Mouse (Mus musculus) ovary, postnatal 14 days (tissue): ENCODE results near the gene Rbm17.

Source experiments
- DNase-seq: peaks from one replicate; pipeline ENCODE4 v3.0.0; 2022; ENCODE audit warnings: low spot score

The Rbm17 gene

DNA sequence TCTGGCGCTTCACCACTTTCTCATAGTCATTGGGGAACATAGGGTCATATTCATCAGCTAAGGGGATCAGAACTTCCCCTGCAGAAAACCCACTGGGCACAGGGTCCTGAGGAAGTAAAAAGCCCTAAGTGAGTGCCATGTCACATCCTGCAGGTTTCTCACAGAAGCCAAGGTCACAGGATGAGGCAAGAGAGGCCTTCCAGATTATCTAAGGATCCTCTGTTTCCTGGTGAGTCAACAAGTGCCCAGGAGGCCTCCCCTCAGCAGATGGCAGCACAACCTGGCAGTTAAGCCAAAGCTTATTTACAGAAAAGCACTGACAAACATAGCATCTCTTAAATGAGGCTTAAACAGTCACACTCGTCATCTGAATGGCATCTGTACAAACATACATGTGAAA, 7.3 kb downstream of the Rbm17 start:
- DNase-seq, result no peak

DNA sequence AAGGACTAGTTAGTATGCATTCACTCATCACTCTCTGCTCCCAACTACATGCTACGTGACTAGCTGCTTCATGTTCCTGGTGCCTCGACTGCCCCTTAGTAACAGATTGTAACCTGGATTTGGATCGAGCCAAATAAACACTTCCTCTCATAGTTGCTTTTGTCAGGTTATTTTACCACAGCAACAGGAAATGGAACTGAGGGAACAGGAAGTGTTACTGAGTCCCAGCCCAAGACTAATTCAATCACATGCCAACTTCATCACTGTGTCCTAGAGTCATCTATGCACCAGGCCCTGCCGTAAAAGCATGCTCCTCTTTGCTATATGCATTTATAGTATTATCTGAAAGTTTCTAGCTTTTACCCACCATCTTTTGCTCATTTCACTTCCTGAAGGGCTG, 16.0 kb downstream of the Rbm17 start:
- DNase-seq, result no peak

DNA sequence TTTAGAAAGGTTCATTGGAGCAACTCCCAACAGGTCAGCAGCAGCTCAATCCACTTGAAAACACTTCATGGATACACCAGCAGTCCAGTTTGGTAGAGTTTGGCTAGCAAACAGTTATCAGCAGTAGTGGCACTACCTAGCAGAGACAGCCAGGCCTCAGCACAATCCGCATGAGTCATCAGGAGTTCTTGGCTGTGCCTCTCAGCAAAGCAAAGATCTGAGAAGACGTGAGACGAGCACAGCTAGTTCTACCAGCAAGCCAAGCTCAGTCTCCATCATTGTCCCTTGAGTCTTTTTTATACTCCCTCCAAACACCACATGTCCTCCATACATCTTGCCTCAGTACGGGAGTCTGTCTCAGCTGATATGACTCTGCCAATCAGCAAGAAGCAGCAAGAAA, 24.6 kb downstream of the Rbm17 start:
- DNase-seq, result no peak

DNA sequence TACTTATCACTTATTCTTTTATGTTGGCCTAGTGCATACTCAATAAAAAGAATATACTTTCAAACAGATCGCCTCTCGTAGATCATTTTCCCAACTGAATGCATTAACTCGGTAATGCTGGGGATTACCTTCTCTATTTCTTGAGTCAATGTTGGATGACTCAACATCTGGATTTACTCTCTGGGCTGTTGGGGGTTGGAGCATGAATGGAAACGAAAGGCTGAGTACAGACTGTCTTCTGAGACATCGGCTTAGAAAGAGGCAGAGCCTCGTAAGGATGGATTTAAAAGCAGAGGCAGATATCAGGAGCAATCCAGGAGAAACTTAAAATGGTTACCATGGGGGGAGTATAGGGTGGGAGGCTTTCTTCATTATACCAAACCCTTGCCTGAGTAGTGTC, 25.8 kb downstream of the Rbm17 start:
- no peak for DNase-seq

DNA sequence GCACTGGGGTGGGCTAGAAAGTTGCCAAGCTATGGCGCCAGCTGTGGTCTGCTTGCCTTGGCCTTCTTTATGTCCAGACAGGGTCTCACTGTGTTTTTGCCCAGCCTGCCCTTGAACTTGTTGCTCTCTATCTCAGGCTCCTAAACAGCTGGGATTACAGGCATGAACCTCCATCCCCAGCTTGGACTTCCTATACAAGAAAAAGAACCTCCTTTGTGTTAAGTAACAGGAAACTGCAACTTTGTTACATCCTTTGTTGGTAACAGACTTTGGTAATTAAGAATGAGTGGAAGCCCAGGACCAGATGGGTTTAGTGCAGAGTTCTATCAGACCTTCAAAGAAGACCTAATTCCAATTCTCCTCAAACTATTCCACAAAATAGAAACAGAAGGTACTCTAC, 30.3 kb downstream of the Rbm17 start:
- DNase-seq, result no peak

DNA sequence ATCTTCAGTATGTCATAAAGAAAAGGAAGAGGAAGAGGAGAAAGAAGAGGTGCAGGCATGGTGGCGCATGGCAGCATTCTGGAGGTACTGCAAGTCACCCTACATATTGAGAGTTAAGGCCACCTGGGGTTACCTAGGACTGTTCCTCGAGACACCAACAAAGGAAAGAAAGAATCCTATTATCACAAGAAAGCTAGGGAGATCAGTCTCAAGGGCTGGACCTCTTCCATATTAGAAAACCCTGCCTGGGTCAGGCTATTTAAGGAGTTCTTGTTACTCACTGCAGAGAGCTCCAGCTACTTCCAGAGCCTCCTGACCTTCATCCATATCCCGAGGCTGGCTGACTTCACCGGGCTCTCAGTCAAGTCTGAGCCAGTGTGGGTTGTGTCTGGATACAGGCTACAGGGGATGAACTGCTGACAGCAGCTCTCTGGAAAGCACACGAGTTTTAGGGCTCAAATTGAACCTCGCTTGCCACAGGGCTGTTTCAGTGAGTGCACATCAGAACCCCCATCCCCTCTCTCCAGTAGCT, 32.9 kb downstream of the Rbm17 start:
- DNase-seq, result no peak

DNA sequence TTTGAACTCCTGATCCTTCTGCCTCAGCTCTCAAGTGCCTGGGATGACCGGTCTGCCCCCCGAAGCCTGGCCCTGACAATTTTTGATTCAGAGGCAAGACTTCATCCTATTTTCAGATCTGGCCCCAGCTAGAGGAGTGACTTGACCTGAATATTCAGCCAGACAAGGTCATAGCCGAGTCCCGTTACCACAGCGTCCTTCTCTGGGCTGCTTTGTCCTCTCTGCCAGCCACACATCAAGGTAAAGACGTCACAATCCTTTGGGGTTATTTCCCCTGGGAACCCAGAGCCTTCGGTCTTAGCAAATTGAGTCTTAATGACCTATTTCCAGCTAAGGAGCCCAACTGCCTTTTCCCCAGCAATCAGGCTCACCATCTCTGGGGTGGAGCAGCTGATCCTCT, 35.5 kb downstream of the Rbm17 start:
- no peak for DNase-seq

DNA sequence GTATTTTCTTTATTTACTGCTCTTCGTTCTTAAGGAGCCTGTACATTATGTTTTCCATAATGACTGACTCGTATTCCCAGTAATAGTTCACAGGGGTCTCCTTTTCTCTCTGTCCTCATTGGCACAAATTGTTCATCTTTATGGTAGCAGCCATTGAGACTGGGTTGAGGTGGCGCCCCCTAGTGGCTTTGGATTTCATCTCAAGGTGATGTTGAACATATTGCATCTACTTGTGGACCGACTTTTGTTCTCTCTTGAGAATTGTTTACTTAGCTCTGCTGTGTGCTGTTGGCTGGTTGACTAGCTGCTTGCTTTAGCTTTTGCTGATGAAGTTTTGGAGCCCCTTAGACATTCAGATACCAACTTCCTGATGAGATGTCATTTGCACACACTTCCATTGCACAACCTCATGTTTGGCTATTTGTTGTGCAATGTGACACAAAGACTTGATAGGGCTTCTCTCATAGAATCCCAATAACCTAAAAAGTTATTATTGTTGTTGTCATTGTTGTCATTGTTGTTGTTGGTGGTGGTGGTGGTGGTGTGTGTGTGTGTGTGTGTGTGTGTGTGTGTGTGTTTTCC, 36.1 kb downstream of the Rbm17 start:
- DNase-seq, result peak; percentile 25

DNA sequence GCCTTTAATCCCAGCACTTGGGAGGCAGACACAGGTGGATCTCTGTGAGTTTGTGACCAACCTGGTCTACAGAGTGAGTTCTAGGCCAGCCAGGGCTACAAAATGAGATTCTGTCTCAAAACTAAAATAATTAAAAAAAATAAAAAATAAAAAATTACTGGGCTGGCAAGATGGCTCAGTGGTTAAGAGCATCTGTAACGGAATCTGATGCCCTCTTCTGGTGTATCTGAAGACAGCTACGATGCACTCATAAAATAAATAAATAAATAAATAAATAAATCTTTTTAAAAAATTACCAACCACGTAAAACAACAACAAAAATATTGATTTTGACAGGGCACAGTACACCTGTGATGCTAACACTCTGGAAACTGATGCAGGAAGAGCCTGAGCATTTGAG, 37.1 kb downstream of the Rbm17 start:
- DNase-seq, result no peak

DNA sequence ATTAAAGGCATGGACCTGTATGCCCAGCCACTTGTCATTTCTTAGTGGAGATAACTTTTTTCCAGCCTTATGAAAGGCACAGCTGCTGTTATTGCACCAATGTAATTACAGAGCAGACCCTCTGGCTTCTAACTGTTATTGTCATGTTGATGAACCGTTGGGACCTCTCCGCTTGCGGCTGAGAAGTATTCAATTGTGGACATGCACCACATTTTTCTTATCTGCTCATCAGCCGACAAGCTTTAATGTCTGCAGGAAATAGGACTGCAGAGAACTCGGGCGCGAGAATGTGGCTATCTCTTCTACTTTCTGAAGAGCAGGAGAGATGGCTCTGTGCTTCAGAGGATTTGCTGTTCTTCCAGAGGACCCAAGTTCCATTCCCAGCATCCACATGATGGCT, 37.7 kb downstream of the Rbm17 start:
- no peak for DNase-seq

DNA sequence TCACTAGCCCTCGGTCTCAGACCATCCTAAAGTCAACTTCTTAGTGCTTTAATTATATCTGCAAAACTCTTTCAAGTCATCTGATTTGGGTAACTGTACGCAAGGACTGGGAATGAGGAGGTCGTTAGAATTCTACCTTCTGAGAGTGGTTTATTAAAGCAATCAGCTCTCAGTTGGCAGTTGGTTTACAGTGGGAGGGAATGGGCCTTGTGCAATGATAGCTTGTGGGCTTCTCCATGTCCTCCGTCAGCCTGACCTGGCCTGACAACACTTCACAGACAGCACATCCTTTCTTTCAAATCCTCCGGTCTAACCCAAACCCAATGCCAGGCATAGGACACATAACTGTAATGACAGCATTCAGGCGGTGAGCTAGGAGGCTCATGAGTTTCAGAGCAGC, 39.2 kb downstream of the Rbm17 start:
- DNase-seq, result no peak

DNA sequence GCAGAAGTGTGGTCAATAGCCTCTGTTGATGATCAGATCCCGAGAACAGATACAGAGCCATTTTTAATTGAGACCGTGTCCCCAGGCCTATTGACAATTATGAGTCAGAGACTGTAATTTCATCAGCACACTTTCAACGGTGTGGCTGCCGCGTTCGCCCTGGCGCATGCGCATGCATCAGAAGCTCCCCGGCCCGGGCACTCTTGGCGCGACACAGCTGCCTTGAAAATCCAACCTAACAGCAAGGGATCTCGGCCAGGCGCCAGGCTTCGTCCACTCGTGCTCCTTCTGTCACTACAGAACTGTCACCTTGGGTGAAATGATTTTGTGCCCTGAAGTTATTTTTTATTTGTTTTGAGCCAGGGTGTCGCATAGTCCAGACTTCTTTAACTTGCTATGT, 40.7 kb downstream of the Rbm17 start:
- no peak for DNase-seq

DNA sequence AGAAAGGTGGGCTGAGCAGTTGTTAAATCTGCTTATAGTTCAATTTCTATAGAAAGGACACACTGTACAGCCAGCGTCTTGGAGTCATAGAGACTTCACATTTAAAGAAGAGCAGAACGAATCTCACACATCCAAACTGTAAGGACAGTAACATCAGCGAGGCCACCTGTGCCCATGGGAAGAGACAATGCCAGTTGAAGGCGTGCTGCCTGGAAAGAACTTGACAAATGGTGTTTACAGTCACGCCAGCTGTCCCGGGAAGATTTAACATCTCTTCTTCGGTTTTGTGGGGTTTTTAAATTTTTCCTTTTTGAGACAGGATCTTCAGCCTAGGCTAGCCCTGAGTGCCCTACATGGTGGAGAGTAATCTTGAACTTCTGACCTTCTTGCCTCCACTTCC, 45.3 kb downstream of the Rbm17 start:
- no peak for DNase-seq

DNA sequence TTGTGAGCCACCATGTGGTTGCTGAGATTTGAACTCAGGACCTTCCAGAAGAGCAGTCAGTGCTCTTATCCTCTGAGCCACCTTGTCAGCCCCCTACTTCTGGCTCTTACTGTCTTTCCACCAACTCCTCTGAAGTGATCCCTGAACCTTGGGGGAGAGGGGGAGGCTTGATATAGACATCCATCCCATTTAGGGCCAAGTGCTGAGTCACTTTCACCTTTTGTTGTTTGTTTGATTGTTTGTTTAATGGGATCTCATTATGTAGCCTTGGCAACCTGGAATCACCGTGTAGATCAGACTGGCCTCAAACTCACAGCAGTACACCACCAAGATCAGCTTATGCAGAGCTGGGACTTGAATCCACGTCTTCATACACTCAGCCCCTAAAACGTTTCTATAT, 46.7 kb downstream of the Rbm17 start:
- DNase-seq, result no peak

DNA sequence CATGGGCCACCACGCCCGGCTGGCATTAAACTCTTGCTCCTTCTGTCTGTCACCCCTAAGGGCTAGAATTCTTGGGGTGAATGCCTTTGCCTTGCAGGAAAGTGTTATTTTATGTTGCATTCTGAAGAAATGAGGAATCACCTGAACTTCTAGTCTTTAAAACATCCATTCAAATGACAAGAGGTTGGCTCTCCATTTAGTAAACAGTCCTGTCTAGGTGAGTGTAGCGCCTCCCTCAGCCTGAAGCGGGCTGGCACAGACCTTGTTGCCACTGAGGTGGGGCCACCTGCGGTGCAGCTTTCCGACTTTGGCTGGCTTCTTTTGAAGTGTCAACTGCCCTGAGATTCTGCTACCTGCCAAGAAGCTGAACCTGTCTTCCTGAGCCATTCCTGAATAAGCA, 48.6 kb downstream of the Rbm17 start:
- no peak for DNase-seq

DNA sequence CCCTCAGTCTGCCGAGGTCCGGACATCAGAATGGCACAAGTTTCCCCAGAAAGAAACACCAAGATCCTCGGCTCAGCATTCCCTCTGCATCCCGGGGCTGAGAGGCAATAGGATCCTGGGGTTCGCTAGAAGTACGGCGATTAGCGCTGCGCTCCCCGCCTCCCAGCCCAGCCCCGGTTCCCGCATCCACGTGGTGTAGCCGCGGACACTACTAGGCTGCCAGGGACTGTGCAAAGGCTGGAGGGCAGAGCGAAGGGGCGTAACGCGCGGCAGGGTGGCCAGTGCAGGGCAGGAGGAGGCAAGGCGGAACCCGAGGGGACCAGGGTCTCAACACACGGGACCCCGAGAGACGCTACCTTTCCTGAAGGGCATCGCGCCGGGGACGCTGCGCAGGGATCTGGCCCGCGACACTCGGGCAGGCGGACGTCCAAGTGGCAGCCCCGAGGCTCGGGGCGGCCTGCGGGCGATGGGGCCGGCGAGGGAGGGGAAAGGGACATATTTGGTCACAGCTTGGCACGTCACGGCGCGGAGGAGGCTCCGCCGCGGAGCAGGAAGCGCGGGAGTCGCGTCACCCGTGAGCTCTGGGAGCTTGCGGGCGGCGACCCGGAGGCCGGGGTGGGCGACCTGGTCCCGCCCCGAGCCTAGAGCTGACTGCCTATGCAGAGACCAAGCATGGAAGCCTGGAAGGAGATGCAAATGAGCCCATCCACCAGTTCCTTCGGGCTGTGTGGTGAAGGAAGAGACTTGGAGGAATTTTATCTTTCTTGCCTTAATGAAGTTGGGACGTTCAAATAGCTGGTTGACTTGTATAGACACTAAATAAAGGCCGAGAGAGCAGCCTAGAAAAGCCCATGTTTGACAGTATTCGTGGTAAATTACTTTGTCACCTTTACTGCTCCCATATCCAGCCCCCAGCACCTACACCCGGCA, 50.2 kb downstream of the Rbm17 start, which contains the start of gene Pfkfb3:
TSS of gene Pfkfb3 (minus strand) at position 607 of the 930 bp plus-strand sequence.
- DNase-seq, result peak; percentile 46

DNA sequence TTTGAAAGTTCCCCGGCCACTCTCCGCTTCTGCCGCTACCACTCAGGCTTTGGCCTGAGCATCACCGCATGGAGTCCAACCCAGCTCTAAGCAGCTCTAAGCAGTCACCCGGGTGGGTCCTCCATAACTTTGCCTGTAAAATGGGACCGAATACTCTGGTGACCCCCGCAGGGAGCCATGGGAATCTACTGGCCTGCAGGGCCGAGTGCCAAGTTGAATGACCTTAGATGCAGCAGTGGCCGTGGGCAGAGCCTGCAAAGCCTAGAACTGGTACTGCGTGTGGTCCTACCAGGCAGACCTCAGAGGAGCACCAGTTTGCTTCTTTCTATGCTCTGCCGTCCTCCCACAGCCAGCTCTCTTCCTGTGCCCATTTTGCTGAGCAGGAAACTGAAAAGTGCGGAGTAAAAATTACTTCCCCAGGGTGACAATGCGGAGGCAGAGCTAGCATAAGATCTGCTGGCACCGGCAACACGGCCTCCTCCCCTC, 50.9 kb downstream of the Rbm17 start:
- no peak for DNase-seq

DNA sequence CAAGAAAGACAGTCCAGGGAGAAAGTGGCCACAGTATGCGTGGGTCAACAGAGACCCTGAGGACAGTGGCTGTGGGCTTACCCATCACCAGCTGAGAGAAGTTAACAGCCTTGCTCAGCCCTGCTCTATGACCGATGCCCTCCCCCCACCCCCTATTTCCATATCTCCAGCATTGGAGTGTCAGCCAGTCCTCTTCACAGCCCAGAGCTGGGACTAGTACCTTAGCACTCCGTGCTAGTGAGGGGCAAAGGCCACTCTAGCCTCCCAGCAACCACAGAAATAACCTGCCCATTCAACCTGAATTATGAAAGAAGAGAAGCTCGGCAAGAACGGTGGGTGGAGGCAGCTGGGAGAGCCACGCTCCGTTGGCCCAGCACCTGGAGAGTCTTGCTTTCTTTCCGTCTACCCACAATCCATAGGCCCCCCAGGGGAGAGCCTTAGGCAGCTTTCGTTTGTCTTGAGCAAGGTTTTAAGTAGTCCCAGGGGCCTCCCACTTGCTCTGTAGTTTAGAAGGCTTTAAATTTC, 51.6 kb downstream of the Rbm17 start:
- DNase-seq, result no peak

DNA sequence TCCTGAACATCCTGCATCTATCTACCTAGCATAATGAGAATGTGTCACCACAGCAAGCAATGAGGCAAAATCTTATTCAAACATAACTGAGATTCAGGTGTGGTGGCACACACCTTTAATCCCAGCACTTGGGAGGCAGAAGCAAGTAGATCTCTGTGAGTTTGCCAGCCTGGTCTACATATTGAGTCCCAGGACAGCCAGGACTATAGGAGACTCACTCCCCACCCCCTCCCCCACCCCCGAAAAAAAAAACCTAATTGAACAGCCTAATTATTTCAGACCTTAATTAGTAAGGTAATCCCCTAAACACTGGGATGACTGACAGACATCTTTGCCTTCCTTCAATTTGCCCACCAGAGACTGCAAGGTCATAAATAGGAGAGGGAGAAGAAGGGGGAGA, 52.2 kb downstream of the Rbm17 start:
- no peak for DNase-seq

DNA sequence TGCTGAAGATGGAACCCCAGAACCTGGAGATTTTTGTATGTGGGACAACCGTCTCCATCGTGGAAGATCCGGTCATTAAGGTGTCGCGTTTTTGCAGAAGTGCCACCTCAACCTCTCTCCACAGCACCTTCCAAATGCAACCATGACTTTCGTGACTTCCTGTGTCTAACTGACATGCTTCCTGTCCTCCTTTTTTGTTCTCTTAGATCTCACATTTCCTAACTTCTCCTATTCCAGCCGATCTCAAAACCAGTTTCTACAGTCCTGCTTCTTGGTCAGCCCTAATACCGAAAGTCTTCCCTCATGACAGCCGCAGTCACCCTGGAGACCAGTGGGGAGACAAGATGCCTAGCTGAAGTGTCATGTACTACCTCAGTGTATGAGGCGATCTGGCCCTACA, 55.4 kb downstream of the Rbm17 start:
- DNase-seq, result no peak

DNA sequence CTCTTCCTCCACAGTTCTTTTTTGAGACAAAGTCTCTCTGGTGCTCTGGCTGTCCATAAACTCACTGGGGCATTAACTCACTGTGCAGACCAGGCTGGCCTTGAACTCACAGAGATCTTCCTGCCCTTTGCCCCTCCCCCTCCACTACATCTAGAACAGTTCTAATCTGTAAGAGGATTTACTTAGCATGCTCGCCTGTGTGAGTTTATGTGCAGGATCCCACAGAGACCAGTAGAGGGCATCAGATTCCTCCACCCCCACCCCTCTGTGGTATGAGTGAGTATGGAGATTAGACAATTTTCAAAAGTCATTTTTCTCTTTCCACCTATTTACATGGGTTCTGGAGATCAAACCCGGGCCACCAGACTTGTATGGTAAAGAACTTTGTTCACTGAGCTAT, 56.3 kb downstream of the Rbm17 start:
- DNase-seq, result no peak

DNA sequence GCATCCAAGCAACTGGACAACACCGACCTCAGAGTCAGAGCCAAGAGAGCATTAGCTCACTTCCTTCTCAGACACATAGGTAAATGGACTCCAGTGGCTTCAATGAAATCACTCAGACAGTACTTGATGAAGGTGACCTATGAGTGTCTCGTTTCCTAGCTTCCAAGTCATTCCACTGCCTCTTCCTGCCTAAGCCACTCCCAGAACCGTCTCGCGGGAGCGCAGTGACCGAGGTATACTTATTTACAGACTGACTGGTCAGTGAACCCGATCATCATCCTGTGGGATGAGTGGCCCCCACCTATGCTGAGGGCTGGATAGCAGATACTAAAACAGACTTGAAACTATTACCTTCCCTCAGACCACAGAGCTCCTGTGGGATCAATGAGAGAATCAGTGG, 57.9 kb downstream of the Rbm17 start:
- no peak for DNase-seq

DNA sequence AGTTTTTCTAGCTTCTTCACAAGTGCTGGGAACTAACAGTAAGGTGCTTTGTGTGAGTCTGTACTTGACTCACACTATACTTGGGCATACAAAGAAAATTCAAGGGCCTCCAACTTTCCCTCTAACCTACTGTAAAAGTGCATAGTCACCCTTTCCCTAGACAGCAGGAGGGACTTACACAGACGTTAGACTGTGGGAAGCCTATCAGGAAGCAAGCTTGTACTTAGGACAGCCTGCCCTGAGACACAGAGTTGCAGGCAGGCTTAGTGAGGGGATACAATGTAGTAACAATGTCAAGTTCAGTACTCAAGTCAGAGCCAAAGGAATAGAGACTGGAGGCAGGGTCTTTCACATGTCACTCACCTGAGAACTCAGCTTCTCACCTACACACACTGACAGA, 58.6 kb downstream of the Rbm17 start:
- DNase-seq, result no peak
